Mouse (Mus musculus): ENCODE results near the gene Riox1.

DNA sequence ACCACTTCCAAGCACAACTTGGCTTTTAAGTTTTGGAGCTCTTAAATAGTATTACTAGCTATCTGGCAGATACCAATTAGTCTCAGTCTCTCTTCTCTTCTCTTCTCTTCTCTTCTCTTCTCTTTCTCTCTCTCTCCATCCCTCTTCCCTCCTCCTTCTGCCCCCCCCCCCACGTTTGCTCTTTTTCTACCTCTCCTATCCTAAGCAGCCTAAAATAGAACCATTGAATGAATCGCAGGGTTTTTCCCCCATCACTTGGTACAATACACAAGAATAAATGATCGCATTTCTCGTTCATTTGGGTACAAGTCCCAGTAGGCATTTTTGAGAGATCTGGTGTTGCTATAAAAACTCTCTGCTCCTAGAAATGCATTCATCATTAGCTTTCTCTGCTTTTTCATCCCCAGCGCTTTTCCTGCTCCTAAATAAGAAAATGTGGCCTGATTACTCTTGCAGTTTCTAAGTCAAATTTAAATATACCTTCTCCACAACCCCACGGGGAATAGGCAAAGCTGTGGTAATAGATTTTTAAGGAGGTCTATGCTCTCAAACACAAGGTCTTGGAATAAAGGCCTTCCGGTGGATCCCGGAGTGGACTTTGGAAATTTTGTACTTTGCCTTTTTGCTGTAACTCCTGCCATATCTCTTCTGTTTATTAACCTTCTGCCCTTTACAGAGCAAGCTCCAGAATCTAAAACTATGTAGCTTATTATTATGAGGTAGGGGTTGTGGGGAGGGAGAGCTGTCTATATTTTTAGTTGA, 27.5 kb upstream of the Riox1 start:
- no peak for TF ChIP-seq GATA1 (IDR thresholded peaks at IDR 0.05; ENCODE audit: borderline replicate concordance, low read length)
- no peak for TF ChIP-seq FLI1 (IDR thresholded peaks at IDR 0.05; ENCODE audit: low read length)
